Mouse (Mus musculus) neural tube, embryonic 15.5 days (tissue): ENCODE results near the gene Ift88. TPM values are rescaled to one million over a fixed set of nuclear protein-coding genes. Genes with fewer than 3 reads are reported as not detected.

ENCODE experiments used
- ATAC-seq: fragments of 200-750 bp; cut with Nextera tagmentation; 2 replicates; pipeline ENCODE4 v1.8.0; 2017; ENCODE audit warnings: mild to moderate bottlenecking, moderate TSS enrichment, moderate library complexity; ENCODE audit not compliant: low FRiP score
- H3K27ac ChIP-seq: fragments of 300-500 bp; sonication (generic); replicated peaks from 2 replicates; pipeline ENCODE4 v1.5.1; 2015; ENCODE audit warnings: mild to moderate bottlenecking, inconsistent platforms
- H3K27me3 ChIP-seq: fragments of 300-500 bp; sonication (generic); replicated peaks from 2 replicates; pipeline ENCODE4 v1.6.1; 2015; ENCODE audit warnings: inconsistent platforms
- H3K36me3 ChIP-seq: fragments of 300-500 bp; sonication (generic); 2 replicates; pipeline ENCODE4 v1.6.1; 2015; ENCODE audit warnings: inconsistent platforms
- H3K4me1 ChIP-seq: fragments of 300-500 bp; sonication (generic); 2 replicates; pipeline ENCODE4 v1.6.1; 2015; ENCODE audit warnings: inconsistent platforms
- H3K4me2 ChIP-seq: fragments of 300-500 bp; sonication (generic); 2 replicates; pipeline ENCODE4 v1.6.1; 2015; ENCODE audit warnings: inconsistent platforms, mild to moderate bottlenecking, moderate library complexity
- H3K4me3 ChIP-seq: fragments of 300-500 bp; sonication (generic); replicated peaks from 2 replicates; pipeline ENCODE4 v1.5.1; 2015; ENCODE audit warnings: mild to moderate bottlenecking, inconsistent platforms
- H3K9ac ChIP-seq: fragments of 300-500 bp; sonication (generic); replicated peaks from 2 replicates; pipeline ENCODE4 v1.6.1; 2015; ENCODE audit warnings: mild to moderate bottlenecking, inconsistent platforms
- H3K9me3 ChIP-seq: fragments of 300-500 bp; sonication (generic); replicated peaks from 2 replicates; pipeline ENCODE4 v1.6.1; 2016; ENCODE audit warnings: inconsistent platforms
- WGBS: fragments of 180-500 bp; shearing (Covaris S2); methylation state at CpG from one replicate; pipeline ENCODE4 v1.1.7; 2015; ENCODE audit warnings: mixed read lengths; 5-methylcytosine and 5-hydroxymethylcytosine counted together
- polyA plus RNA-seq: library from polyadenylated mRNA; unstranded; fragments of >200 nt; fragmentation: Nextera tagmentation; extraction: Ambion mirVana; gene quantifications from 2 replicates; pipeline ENCODE4 v1.2.1, GENCODE M21; 2015

Gene Ift88
- polyA plus RNA-seq, 1 experiment from 2014 or later: 18.3 TPM

DNA sequence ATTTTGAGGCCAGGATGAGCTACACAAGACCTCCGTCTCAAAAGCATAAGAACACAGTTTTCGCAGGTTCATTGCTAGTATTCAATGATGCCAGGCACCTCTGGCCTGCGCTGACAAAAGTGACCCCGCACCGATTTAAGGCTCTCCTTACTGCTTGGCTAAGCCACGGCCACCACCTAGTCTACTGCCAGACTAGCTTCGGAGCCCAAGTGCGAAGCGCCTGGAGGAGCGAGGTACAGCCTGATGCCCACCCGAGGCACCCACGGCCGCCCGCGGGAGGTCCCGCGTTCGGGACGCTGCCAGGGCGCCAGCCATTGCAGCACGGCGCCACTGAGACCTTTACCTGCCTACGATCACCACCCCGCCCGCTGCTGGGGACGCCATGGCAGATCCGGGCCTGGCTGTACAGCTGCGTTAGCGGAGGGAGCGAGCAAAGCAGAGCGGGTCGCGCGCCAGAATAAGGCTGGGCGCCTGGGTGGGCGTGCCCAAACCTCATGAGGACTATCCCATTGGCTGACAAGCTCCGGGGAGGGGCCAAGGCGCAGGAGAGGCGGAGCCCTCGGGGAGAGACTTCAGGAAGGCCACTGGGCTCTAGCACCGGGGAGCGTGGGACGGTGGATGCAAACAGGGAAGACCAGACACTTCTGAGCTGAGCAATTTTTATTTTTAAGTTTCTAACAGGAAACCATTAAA, 25.7 kb upstream of the Ift88 start, which contains the start of gene Cryl1:
Gene Cryl1 (minus strand): TSS at position 465 of the 693 bp plus-strand sequence.
- Histone ChIP-seq H3K36me3 (no peaks in the 10 kb centered on the region), H3K4me1 (peaks cover 5% of the 10 kb centered on the region), H3K9me3 (no peaks in the 10 kb centered on the region), H3K4me2 (peak within 1 kb of the TSS; percentile 76), H3K4me3 (peak within 1 kb of the TSS; percentile 62), H3K27ac (no peak within 1 kb of the TSS), H3K9ac (peak within 1 kb of the TSS; percentile 68), H3K27me3 (peaks cover 9% of the 10 kb centered on the region; the same call in 1 of the 2 replicates)
- 2% methylated on average over 43 of the region's 43 CpGs for WGBS
- peak; percentile 100 for ATAC-seq

DNA sequence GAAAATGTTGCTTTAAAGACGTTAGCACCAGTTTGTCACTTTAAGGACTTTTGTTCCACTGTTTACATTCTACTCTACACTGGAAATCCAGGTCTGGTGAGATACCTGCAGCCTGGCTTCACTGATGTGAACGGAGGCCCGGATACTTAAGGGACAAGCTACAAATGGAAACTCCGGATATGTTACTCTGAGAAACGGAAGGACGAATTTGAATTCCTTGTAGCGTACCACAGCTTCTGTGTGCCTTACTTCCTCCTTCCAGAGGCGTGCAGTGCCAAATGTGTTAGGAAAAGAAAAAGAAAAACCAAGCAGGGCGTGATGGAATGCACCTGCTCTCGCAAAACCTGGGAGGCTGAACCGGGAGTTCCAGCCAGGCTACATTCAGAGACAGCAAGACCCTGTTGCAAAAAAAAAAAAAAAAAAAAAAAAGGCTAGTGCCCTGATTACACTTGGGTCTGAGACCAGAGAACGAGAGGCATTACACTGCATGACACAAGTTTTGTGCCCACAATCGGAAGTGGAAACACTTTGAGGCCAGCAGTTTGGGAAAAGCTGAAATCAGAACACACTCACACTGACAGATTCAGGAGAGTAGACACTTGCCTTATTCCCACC, 24.9 kb upstream of the Ift88 start:
- H3K4me2 ChIP-seq: peak overlapping the region; percentile 76
- H3K4me3 ChIP-seq: peak overlapping the region; percentile 62
- no peaks in the 10 kb centered on the region for H3K36me3 ChIP-seq
- H3K9ac ChIP-seq: peak overlapping the region; percentile 68; the same call in 1 of the 2 replicates
- peaks cover 5% of the 10 kb centered on the region for H3K4me1 ChIP-seq
- ATAC-seq: peak; percentile 12; the same call in 1 of the 2 replicates
- no peaks in the 10 kb centered on the region for H3K9me3 ChIP-seq
- WGBS: 15% methylated on average over 13 of the region's 13 CpGs
- peaks cover 9% of the 10 kb centered on the region; the same call in 1 of the 2 replicates for H3K27me3 ChIP-seq
- H3K27ac ChIP-seq: no peak overlapping the region

DNA sequence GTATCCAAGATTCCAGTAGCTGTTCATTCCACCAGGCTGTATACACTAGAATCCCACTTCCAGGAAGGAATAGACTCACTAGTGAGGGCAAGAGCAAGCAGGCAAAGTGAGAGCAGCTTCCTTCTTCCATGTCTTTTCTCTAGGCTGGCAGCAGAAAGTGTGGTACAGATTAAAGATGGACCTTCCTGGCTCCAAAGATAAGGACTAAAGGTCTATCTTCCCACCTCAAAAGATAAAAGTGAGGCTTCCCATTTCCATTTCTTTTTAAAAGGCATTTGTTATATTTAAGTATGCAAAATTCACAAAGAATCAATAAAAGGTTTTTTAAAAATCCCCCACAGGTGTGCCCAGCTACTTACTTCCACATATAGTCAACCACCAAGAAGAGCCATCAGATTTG, 21.0 kb upstream of the Ift88 start:
- Histone ChIP-seq H3K9me3 (no peaks in the 10 kb centered on the region), H3K4me2 (no peak overlapping the region), H3K9ac (no peak overlapping the region), H3K4me3 (no peak overlapping the region), H3K36me3 (no peaks in the 10 kb centered on the region), H3K27me3 (peaks cover 5% of the 10 kb centered on the region; the same call in 1 of the 2 replicates), H3K4me1 (peaks cover 8% of the 10 kb centered on the region), H3K27ac (no peak overlapping the region)
- no peak for ATAC-seq

- H3K9ac ChIP-seq: no peak overlapping the region
- no peak overlapping the region for H3K4me3 ChIP-seq
- H3K27ac ChIP-seq: no peak overlapping the region
- peak overlapping the region; percentile 30 for H3K4me2 ChIP-seq
- peaks cover 3% of the 10 kb centered on the region; the same call in 1 of the 2 replicates for H3K4me1 ChIP-seq
- ATAC-seq: peak; percentile 76
- H3K9me3 ChIP-seq: no peaks in the 10 kb centered on the region
- WGBS: 9% methylated on average over 12 of the region's 12 CpGs
- H3K27me3 ChIP-seq: no peaks in the 10 kb centered on the region
- H3K36me3 ChIP-seq: no peaks in the 10 kb centered on the region
These were observed 16.5 kb upstream of the Ift88 start for GRCm38 (mm10) chr14:57407039-57407987.

DNA sequence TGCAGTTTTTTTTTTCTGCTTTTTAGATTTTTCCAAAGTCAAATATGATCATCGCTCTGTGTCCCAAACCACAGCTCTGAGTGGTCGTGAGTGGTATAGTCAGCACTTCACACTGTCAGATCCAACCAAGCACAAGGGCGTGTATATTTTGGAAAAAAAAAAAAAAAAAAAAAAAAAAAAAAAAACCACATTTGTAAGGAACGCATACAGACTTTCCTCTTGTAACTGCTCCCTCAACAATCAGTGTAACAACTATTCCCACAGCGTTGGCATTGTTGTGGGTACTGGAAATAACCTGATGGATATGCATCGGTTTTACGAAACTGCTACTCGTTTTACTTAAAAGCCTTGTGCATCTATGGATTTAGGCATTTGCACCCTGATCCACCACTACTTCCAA, 15.8 kb upstream of the Ift88 start:
- ATAC-seq: no peak
- H3K27me3 ChIP-seq: no peaks in the 10 kb centered on the region
- H3K9me3 ChIP-seq: no peaks in the 10 kb centered on the region
- 85% methylated on average over 8 of the region's 8 CpGs for WGBS
- no peak overlapping the region for H3K9ac ChIP-seq
- no peak overlapping the region for H3K27ac ChIP-seq
- no peak overlapping the region for H3K4me2 ChIP-seq
- H3K4me3 ChIP-seq: no peak overlapping the region
- H3K36me3 ChIP-seq: no peaks in the 10 kb centered on the region
- H3K4me1 ChIP-seq: peaks cover 3% of the 10 kb centered on the region; the same call in 1 of the 2 replicates

GRCm38 (mm10) chr14:57409106-57409505, 14.8 kb upstream of the Ift88 start:
- Histone ChIP-seq H3K36me3 (no peaks in the 10 kb centered on the region), H3K4me3 (peak overlapping the region; percentile 28), H3K9me3 (no peaks in the 10 kb centered on the region), H3K9ac (no peak overlapping the region), H3K27ac (no peak overlapping the region), H3K4me2 (peak overlapping the region; percentile 48), H3K4me1 (peaks cover 3% of the 10 kb centered on the region; the same call in 1 of the 2 replicates), H3K27me3 (no peaks in the 10 kb centered on the region)
- ATAC-seq: no peak; the same call in 1 of the 2 replicates
- WGBS: 10% methylated on average over 6 of the region's 6 CpGs

GRCm38 (mm10) chr14:57412166-57412565, 11.7 kb upstream of the Ift88 start:
- no peak overlapping the region for H3K27ac ChIP-seq
- no peak for ATAC-seq
- no peaks in the 10 kb centered on the region for H3K27me3 ChIP-seq
- no peaks in the 10 kb centered on the region for H3K36me3 ChIP-seq
- H3K9ac ChIP-seq: no peak overlapping the region
- no peak overlapping the region for H3K4me2 ChIP-seq
- peaks cover 1% of the 10 kb centered on the region; the same call in 1 of the 2 replicates for H3K4me1 ChIP-seq
- H3K4me3 ChIP-seq: no peak overlapping the region
- H3K9me3 ChIP-seq: no peaks in the 10 kb centered on the region
- 63% methylated on average over 7 of the region's 7 CpGs for WGBS

DNA sequence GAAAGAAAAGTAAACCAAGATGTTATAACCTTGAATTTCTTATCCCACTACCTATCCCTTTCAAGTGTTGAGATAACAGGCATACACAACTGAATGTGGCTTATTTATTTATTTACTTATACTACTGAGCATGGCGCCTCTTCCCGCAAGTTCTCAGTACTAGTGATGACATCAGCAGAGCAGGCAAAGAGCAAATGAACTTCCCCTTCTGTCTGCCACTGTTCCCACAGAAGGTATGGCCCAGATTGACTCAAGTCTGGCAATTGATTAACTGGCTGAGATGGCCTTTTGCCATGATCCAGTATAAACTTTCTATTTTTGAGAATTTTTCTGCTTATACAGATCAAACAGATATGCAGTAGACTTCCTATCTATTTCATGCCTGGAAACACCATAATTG, 6.7 kb upstream of the Ift88 start:
- ATAC-seq: no peak
- Histone ChIP-seq H3K4me1 (no peaks in the 10 kb centered on the region), H3K36me3 (no peaks in the 10 kb centered on the region), H3K27ac (no peak overlapping the region), H3K4me2 (no peak overlapping the region), H3K9ac (no peak overlapping the region), H3K27me3 (no peaks in the 10 kb centered on the region), H3K4me3 (no peak overlapping the region), H3K9me3 (no peaks in the 10 kb centered on the region)
- WGBS: 96% methylated on average over 2 of the region's 2 CpGs

GRCm38 (mm10) chr14:57424212-57424561, 325 bp downstream of the Ift88 start:
- H3K4me1 ChIP-seq: peaks cover 12% of the 10 kb centered on the region
- 1% methylated on average over 17 of the region's 24 CpGs for WGBS
- H3K9ac ChIP-seq: peak overlapping the region; percentile 90
- peak overlapping the region; percentile 100 for H3K4me3 ChIP-seq
- peak; percentile 86 for ATAC-seq
- H3K4me2 ChIP-seq: peak overlapping the region; percentile 71
- no peaks in the 10 kb centered on the region for H3K36me3 ChIP-seq
- H3K27me3 ChIP-seq: no peaks in the 10 kb centered on the region
- peak overlapping the region; percentile 83 for H3K27ac ChIP-seq
- no peaks in the 10 kb centered on the region for H3K9me3 ChIP-seq

DNA sequence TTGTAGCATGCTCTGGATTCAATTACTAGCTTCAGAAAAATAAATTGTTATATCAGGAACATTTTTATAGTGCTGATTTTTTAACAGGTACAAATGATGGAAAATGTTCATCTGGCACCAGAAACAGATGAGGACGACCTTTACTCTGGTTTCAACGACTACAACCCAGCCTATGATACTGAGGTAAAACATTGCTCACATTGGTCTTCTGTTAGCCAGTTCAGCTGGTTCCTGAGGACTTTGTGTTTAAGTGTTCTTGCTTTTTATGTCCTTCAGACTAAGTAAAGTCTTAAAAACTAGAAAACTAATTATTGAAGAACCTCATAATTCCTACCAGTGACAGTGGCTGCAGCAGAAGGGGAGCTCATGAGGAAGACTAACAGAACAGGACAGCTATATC, 6.6 kb downstream of the Ift88 start:
- WGBS: 95% methylated on average over 2 of the region's 2 CpGs
- Histone ChIP-seq H3K27me3 (no peaks in the 10 kb centered on the region), H3K9me3 (no peaks in the 10 kb centered on the region), H3K4me2 (no peak overlapping the region), H3K27ac (no peak overlapping the region), H3K4me1 (no peaks in the 10 kb centered on the region; the same call in 1 of the 2 replicates), H3K9ac (no peak overlapping the region), H3K36me3 (0 out of 2 replicates have a peak, but pooled peaks cover 6% of the 10 kb centered on the region), H3K4me3 (no peak overlapping the region)
- ATAC-seq: no peak

GRCm38 (mm10) chr14:57452516-57452915, 28.7 kb downstream of the Ift88 start:
- H3K27me3 ChIP-seq: no peaks in the 10 kb centered on the region
- 85% methylated on average over 1 of the region's 1 CpGs for WGBS
- no peaks in the 10 kb centered on the region for H3K9me3 ChIP-seq
- H3K9ac ChIP-seq: no peak overlapping the region
- no peaks in the 10 kb centered on the region for H3K4me1 ChIP-seq
- H3K4me3 ChIP-seq: no peak overlapping the region
- peaks cover 35% of the 10 kb centered on the region for H3K36me3 ChIP-seq
- H3K4me2 ChIP-seq: no peak overlapping the region
- H3K27ac ChIP-seq: no peak overlapping the region
- no peak for ATAC-seq
